Mouse (Mus musculus) bone marrow, adult 2 months (tissue): ENCODE data around the gene Krtap4-9.

ENCODE experiments used
- CTCF ChIP-seq: fragments of 200-500 bp; IDR thresholded peaks from 2 replicates; pipeline ENCODE4 v1.5.1; 2011; ENCODE audit warnings: low read length, control low read depth; ENCODE audit not compliant: control insufficient read depth, insufficient read depth
- POLR2A ChIP-seq: fragments of 200-500 bp; IDR thresholded peaks from 2 replicates; pipeline ENCODE4 v1.6.1; 2011; ENCODE audit warnings: low read depth, mild to moderate bottlenecking, control low read depth, low read length, borderline replicate concordance; ENCODE audit not compliant: control insufficient read depth

DNA sequence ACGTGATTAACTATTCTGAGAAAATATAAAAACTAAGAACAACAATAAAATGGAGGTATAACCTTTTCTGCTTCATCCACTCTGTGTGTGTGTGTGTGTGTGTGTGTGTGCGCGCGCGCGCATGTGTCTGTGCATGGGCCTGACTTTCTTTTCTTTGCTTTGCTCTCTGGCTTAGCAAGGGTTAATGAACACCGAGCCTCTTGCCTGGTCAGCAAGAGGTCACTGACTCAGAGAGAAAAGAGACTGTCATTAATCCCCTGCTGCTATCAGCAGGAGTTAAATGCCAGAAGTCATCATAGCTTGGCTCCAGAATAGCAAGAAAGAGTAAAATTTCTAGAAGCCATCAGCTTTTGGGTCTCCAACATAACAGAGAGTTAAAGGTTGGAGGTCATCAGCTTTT, 6.6 kb upstream of the Krtap4-9 start:
- TF ChIP-seq CTCF (no peak), POLR2A (no peak)
